Mouse (Mus musculus) hindbrain, embryonic 15.5 days (tissue): Measurements from ENCODE around the gene Marc2. TPM values are rescaled to one million over a fixed set of nuclear protein-coding genes. Genes with fewer than 3 reads are reported as not detected.
A peak's percentile ranks its signal among the peaks of the same experiment; 100 is the strongest.

ENCODE experiments used
- ATAC-seq: fragments of 200-750 bp; cut with Nextera tagmentation; 2 replicates; pipeline ENCODE4 v1.8.0; 2017; ENCODE audit warnings: low read depth, moderate number of reproducible peaks, moderate TSS enrichment; ENCODE audit not compliant: low FRiP score
- H3K27ac ChIP-seq: fragments of 300-500 bp; sonication (generic); replicated peaks from 2 replicates; pipeline ENCODE4 v1.5.1; 2015; ENCODE audit warnings: mild to moderate bottlenecking, inconsistent platforms
- H3K27me3 ChIP-seq: fragments of 300-500 bp; sonication (generic); 2 replicates; pipeline ENCODE4 v1.6.1; 2015; ENCODE audit warnings: control low read depth, inconsistent platforms
- H3K36me3 ChIP-seq: fragments of 300-500 bp; sonication (generic); 2 replicates; pipeline ENCODE4 v1.6.1; 2015; ENCODE audit warnings: control low read depth, inconsistent platforms
- H3K4me1 ChIP-seq: fragments of 300-500 bp; sonication (generic); replicated peaks from 2 replicates; pipeline ENCODE4 v1.6.1; 2015; ENCODE audit warnings: control low read depth, inconsistent platforms
- H3K4me2 ChIP-seq: fragments of 300-500 bp; sonication (generic); 2 replicates; pipeline ENCODE4 v1.6.1; 2015; ENCODE audit warnings: moderate library complexity, mild to moderate bottlenecking, inconsistent platforms
- H3K4me3 ChIP-seq: fragments of 300-500 bp; sonication (generic); 2 replicates; pipeline ENCODE4 v1.5.1; 2015; ENCODE audit warnings: mild to moderate bottlenecking, inconsistent platforms
- H3K9ac ChIP-seq: fragments of 300-500 bp; sonication (generic); 2 replicates; pipeline ENCODE4 v1.6.1; 2015; ENCODE audit warnings: inconsistent platforms
- H3K9me3 ChIP-seq: fragments of 300-500 bp; sonication (generic); 2 replicates; pipeline ENCODE4 v1.6.1; 2016; ENCODE audit warnings: control low read depth, inconsistent platforms
- WGBS: fragments of 180-500 bp; shearing (Covaris S2); methylation state at CpG from one replicate; pipeline ENCODE4 v1.1.7; 2015; 5-methylcytosine and 5-hydroxymethylcytosine counted together
- microRNA counts: library from miRNA; unstranded; fragments of <30 nt; microRNA quantifications from one replicate; lab custom pipeline; 2016
- microRNA-seq: library from miRNA; unstranded; fragments of <30 nt; microRNA quantifications from one replicate; pipeline ENCODE4, GENCODE M21; 2016
- polyA plus RNA-seq: library from polyadenylated mRNA; unstranded; fragments of >200 nt; fragmentation: Nextera tagmentation; extraction: Ambion mirVana; gene quantifications from 2 replicates; pipeline ENCODE4 v1.2.1, GENCODE M21; 2015

Gene Marc2
- polyA plus RNA-seq, 1 experiment from 2014 or later, result 114 TPM

GRCm38 (mm10) chr1:184763866-184764265 lies 82.4 kb downstream of the Marc2 start:
- no peak overlapping the region for H3K4me2 ChIP-seq
- H3K9me3 ChIP-seq, result no peaks in the 10 kb centered on the region
- 41% methylated on average over 3 of the region's 3 CpGs for WGBS
- no peaks in the 10 kb centered on the region for H3K27me3 ChIP-seq
- H3K36me3 ChIP-seq, result no peaks in the 10 kb centered on the region
- H3K4me3 ChIP-seq, result no peak overlapping the region
- no peak for ATAC-seq
- H3K9ac ChIP-seq, result no peak overlapping the region
- H3K4me1 ChIP-seq, result no peaks in the 10 kb centered on the region
- no peak overlapping the region for H3K27ac ChIP-seq

MicroRNA genes within 50 kb of the gene (microRNA counts, 519-probe panel; counts per million panel counts)
- 3,308 counts per million, percentile 67 among the panel's probes with 10 or more counts for microRNA mmu-miR-1981 (lab: Ali Mortazavi, UCI)

Small RNAs within 50 kb of the gene (microRNA-seq; reads per million reads assigned to microRNA genes)
- gene Mir1981, result 75.0 reads per million, percentile 48 among the genes with 10 or more reads in this experiment

Other genes starting within 250 kb of the Marc2 start
- gene Hlx, start 113.8 kb downstream of the Marc2 start, polyA plus RNA-seq, result 2.3 and 3.1 TPM in 2 replicates
- gene Marc1, start 35.1 kb downstream of the Marc2 start, polyA plus RNA-seq, result 0.31 TPM in 1 of 2 replicates, not detected in the other
- gene C130074G19Rik, start 36.8 kb upstream of the Marc2 start, polyA plus RNA-seq, result 0.99 and 1.2 TPM in 2 replicates
- gene Mark1, start 153.1 kb upstream of the Marc2 start, polyA plus RNA-seq, result 15.3 and 15.9 TPM in 2 replicates